Mouse (Mus musculus): ENCODE data around the gene Psg29.

GRCm38 (mm10) chr7:17205530-17206184 lies 2.4 kb downstream of the Psg29 start:
- TF ChIP-seq CTCF (IDR thresholded peaks at IDR 0.05; ENCODE audit: control insufficient read depth, insufficient read depth, insufficient replicate concordance, low read depth, low read length) (no peak), POLR2A (IDR thresholded peaks at IDR 0.05; ENCODE audit: control insufficient read depth, low read depth, low read length) (no peak)
